Mouse (Mus musculus) embryonic fibroblast, embryonic 13.5 days (primary cell): ENCODE measurements around the gene Dmbt1.
"Not testable (repeated sequence)": the region's sequence is repeated elsewhere in the genome, so short reads cannot be mapped to it uniquely, and the experiment has no call there.

Source experiments
- CTCF ChIP-seq: IDR thresholded peaks from 2 replicates; pipeline ENCODE4 v1.5.1; 2011; ENCODE audit warnings: mild to moderate bottlenecking, control low read depth, low read length, moderate library complexity, borderline replicate concordance; ENCODE audit not compliant: insufficient read depth
- POLR2A ChIP-seq: IDR thresholded peaks from 2 replicates; pipeline ENCODE4 v1.6.1; 2011; ENCODE audit warnings: low read depth, mild to moderate bottlenecking, control low read depth, low read length, moderate library complexity

- TF ChIP-seq POLR2A, CTCF: not testable (repeated sequence)
Observed at GRCm38 (mm10) chr7:131068191-131068590, 36.3 kb downstream of the Dmbt1 start.
